Mouse (Mus musculus) midbrain, embryonic 11.5 days (tissue): ENCODE measurements around the gene Ddx10. TPM values are rescaled to one million over a fixed set of nuclear protein-coding genes. Genes with fewer than 3 reads are reported as not detected.

Experiments used
- ATAC-seq: fragments of 200-750 bp; cut with Nextera tagmentation; 2 replicates; pipeline ENCODE4 v1.8.0; 2017; ENCODE audit warnings: moderate TSS enrichment, moderate library complexity; ENCODE audit not compliant: low FRiP score
- DNase-seq: peaks from one replicate; pipeline ENCODE4 v3.0.0; 2015; ENCODE audit warnings: low spot score; ENCODE audit errors: missing footprints
- H3K27ac ChIP-seq: fragments of 300-500 bp; sonication (generic); 2 replicates; pipeline ENCODE4 v1.5.1; 2014; ENCODE audit warnings: low read depth, low read length
- H3K27me3 ChIP-seq: fragments of 300-500 bp; sonication (generic); 2 replicates; pipeline ENCODE4 v1.6.1; 2014; ENCODE audit warnings: mild to moderate bottlenecking, low read length, moderate library complexity, mixed read lengths; ENCODE audit not compliant: control insufficient read depth, insufficient read depth
- H3K36me3 ChIP-seq: fragments of 300-500 bp; sonication (generic); 2 replicates; pipeline ENCODE4 v1.6.1; 2014; ENCODE audit warnings: mild to moderate bottlenecking, low read length, moderate library complexity, mixed read lengths; ENCODE audit not compliant: control insufficient read depth, insufficient read depth
- H3K4me1 ChIP-seq: fragments of 300-500 bp; sonication (generic); 2 replicates; pipeline ENCODE4 v1.6.1; 2014; ENCODE audit warnings: low read length; ENCODE audit not compliant: control insufficient read depth, insufficient read depth
- H3K4me2 ChIP-seq: fragments of 300-500 bp; sonication (generic); 2 replicates; pipeline ENCODE4 v1.6.1; 2014; ENCODE audit warnings: mild to moderate bottlenecking, moderate library complexity
- H3K4me3 ChIP-seq: fragments of 300-500 bp; sonication (generic); 2 replicates; pipeline ENCODE4 v1.5.1; 2014; ENCODE audit warnings: low read depth, low read length
- H3K9ac ChIP-seq: fragments of 300-500 bp; sonication (generic); 2 replicates; pipeline ENCODE4 v1.6.1; 2014; ENCODE audit warnings: low read length
- H3K9me3 ChIP-seq: fragments of 300-500 bp; sonication (generic); 2 replicates; pipeline ENCODE4 v1.6.1; 2016; ENCODE audit warnings: low read length; ENCODE audit not compliant: control insufficient read depth
- WGBS: fragments of 180-500 bp; shearing (Covaris S2); extraction: QIAGEN DNeasy Blood & Tissue Kit; methylation state at CpG from one replicate; pipeline ENCODE4 v1.1.7; 2014; 5-methylcytosine and 5-hydroxymethylcytosine counted together
- polyA plus RNA-seq: library from polyadenylated mRNA; unstranded; fragments of >200 nt; fragmentation: Nextera tagmentation; extraction: Ambion mirVana; gene quantifications from 2 replicates; pipeline ENCODE4 v1.2.1, GENCODE M21; 2014

Ddx10 gene
- polyA plus RNA-seq, 1 experiment from 2014 or later, result 30.7 TPM

DNA sequence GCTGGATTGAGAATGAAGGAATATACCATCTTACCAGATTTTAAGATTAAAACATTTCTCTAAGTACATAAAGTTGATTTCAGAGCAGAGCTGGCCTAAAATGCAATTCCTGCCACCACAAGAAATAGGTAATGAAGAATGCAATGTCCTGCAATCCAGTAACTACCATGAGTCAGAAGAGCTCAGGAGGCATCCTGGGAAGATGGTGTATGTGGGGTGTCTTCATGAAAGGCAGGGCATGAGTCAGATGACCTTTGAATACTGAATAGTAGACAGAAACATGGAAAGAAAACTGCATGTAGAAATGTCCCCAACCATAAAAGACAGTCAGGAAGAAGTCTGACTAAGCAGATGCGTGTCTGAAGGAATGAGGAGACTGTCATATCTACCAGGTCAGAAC is 115.0 kb downstream of the Ddx10 start:
- Histone ChIP-seq H3K27me3 (no peaks in the 10 kb centered on the region), H3K9ac (no peak overlapping the region), H3K4me2 (no peak overlapping the region), H3K4me1 (no peaks in the 10 kb centered on the region), H3K27ac (no peak overlapping the region), H3K36me3 (no peaks in the 10 kb centered on the region), H3K4me3 (no peak overlapping the region), H3K9me3 (no peaks in the 10 kb centered on the region)
- 89% methylated on average over 1 of the region's 1 CpGs for WGBS
- ATAC-seq (no peak), DNase-seq (peak; percentile 31)

DNA sequence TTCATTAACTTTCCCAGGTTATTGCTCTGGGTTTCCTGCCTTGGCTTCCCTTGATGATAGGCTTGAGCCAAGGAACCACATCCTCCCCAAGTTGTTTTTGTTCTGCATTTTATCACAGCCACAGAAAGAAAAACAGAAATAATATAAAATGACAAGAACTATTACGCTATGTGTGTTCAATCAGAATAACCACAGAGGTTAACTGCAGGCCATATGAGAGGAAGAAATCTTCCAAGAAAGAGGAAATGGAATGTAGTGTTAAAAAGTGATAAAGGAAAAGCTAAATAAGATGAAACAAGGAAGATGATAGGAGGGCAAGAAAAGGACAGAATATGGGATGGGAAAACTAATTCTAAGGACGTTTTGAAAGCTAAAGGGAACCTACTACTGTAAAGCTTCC is 117.4 kb downstream of the Ddx10 start:
- WGBS, result 91% methylated on average over 2 of the region's 2 CpGs
- H3K9me3 ChIP-seq, result no peaks in the 10 kb centered on the region
- H3K4me2 ChIP-seq, result no peak overlapping the region
- H3K4me1 ChIP-seq, result no peaks in the 10 kb centered on the region
- no peaks in the 10 kb centered on the region for H3K27me3 ChIP-seq
- no peak for ATAC-seq
- DNase-seq, result no peak
- H3K4me3 ChIP-seq, result no peak overlapping the region
- no peak overlapping the region for H3K27ac ChIP-seq
- no peaks in the 10 kb centered on the region for H3K36me3 ChIP-seq
- H3K9ac ChIP-seq, result no peak overlapping the region

DNA sequence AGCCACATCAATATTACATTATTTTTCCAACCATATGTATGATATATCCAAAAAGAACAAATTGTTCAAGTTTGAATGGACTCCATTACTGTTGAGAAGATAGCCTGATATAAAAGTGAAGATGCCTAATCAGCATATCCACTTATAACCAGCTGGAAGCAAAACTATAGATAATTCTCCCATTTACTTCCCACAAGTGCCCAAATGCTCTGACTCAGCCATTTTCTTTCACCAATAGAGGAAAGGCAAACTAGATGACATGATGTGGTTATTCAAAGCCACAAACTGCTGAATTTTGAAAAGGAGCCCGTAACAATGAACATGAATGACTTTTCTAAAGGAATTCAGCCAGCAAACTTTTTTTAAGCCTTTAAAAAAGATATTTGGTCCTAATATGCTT is 146.8 kb downstream of the Ddx10 start:
- no peak for ATAC-seq

DNA sequence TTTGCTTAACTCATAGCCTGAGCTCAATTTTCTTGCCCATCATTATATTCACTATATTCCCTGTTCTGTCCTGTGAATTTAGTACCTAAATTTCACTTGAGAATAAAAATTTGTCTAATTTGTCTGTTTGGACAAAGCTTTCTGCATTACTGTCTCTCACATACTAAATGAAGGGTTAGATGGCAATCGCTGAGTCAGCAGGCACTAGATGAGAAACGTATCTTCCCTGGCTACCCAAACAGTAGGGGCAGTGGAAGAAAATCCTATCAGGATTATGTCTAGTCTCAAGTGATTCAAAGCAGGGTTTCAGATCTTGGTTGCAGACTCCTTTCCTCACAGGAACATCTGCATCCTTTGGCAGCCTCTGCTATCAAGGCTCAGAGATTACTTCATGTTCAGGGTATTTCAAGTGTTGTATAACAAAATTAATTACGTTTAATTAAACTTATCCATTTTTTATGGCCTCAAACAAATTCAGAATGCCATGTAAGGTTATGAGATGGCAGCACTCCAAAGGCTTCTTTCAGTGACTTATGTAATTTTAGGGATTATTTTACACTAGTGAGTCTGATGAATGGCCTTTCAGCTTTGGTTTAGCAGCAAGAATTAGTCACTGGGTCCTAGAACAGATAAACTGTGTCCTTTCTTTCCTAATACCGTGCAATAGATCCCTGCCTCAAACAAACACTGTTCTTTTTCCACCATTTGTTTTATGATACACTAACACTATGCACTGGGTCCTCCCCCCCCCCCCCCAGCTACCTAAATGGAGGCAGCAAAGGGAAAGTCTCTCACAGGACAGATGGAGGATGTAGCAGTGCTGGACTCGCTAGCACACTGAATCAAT is 152.3 kb downstream of the Ddx10 start:
- H3K4me3 ChIP-seq, result no peak overlapping the region
- H3K4me2 ChIP-seq, result no peak overlapping the region
- H3K9me3 ChIP-seq, result no peaks in the 10 kb centered on the region
- peak; percentile 56 for DNase-seq
- H3K4me1 ChIP-seq, result no peaks in the 10 kb centered on the region
- no peaks in the 10 kb centered on the region for H3K27me3 ChIP-seq
- H3K36me3 ChIP-seq, result no peaks in the 10 kb centered on the region
- H3K9ac ChIP-seq, result no peak overlapping the region
- no peak for ATAC-seq
- 88% methylated on average over 5 of the region's 5 CpGs for WGBS
- H3K27ac ChIP-seq, result no peak overlapping the region

More for the DNA sequence above, 146.8 kb downstream of the Ddx10 start:
- no peak overlapping the region for H3K9ac ChIP-seq
- H3K9me3 ChIP-seq, result no peaks in the 10 kb centered on the region
- 91% methylated on average over 1 of the region's 1 CpGs for WGBS
- H3K4me3 ChIP-seq, result no peak overlapping the region
- no peaks in the 10 kb centered on the region for H3K4me1 ChIP-seq
- H3K4me2 ChIP-seq, result no peak overlapping the region
- no peak overlapping the region for H3K27ac ChIP-seq
- no peaks in the 10 kb centered on the region for H3K27me3 ChIP-seq
- DNase-seq, result no peak
- H3K36me3 ChIP-seq, result no peaks in the 10 kb centered on the region

DNA sequence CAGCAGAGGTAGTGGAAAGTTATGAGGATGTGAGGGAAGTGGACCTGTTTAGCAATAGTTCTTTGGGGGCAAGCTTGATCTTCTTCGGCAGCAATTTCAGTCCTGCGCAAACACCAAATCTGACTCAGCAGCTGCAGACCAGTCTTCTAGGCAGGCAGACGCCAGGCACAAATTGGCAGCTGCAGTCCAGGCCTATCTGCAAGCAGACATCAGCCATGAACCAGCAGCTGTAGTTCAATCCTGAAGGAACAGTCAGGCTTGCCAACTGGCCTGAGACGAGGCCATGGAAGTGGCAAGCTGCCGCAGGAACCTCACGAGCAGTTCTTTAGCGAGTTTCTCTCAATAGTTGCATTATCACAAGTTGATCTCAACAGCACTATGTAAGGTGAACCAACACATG is 153.3 kb downstream of the Ddx10 start:
- no peaks in the 10 kb centered on the region for H3K4me1 ChIP-seq
- H3K9ac ChIP-seq, result no peak overlapping the region
- H3K9me3 ChIP-seq, result no peaks in the 10 kb centered on the region
- H3K36me3 ChIP-seq, result no peaks in the 10 kb centered on the region
- H3K4me3 ChIP-seq, result no peak overlapping the region
- H3K27ac ChIP-seq, result no peak overlapping the region
- ATAC-seq, result no peak
- 93% methylated on average over 7 of the region's 7 CpGs for WGBS
- H3K27me3 ChIP-seq, result no peaks in the 10 kb centered on the region
- no peak overlapping the region for H3K4me2 ChIP-seq
- DNase-seq, result no peak

DNA sequence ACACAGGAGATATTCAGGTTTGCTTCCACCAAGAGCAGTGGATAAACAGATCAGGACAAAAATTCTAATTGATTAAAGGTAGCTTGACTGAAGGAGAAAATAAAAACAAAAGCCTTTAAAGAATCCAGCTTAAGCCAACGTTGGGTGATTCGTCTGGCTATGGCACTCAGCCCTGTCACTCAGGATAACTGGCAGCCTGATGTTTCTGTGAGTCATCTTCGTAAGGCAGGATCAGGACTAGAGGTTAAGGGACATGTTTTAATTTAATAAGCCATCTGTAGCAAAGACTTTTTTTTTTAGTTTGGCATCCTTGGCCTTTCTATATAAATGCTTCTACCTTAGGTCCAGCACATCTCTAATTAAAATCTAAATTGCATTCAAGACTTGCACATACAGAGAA is 170.2 kb downstream of the Ddx10 start:
- Histone ChIP-seq H3K27ac (no peak overlapping the region), H3K9ac (no peak overlapping the region), H3K36me3 (no peaks in the 10 kb centered on the region), H3K4me3 (no peak overlapping the region), H3K9me3 (no peaks in the 10 kb centered on the region), H3K4me1 (no peaks in the 10 kb centered on the region), H3K27me3 (no peaks in the 10 kb centered on the region), H3K4me2 (no peak overlapping the region)
- WGBS, result 54% methylated on average over 3 of the region's 3 CpGs
- ATAC-seq (no peak), DNase-seq (no peak)

DNA sequence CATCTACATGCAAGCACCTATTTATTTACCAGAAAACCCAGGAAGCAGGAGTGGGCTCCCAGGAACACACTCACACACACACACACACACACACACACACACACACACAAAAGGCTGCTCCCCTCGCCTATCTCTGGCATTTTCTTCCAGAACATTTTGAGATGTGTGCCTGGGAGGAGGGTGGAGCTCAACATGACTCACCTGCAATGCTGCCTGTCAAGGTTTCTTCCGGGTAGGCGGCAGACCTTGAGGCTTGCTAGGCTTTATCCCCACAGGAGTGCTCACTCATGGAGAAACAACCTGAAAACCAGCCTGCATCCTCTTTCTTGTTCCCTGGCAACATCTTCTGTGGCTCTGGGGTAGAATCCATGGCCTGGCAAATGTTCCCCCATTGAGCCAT is 171.9 kb downstream of the Ddx10 start:
- no peaks in the 10 kb centered on the region for H3K9me3 ChIP-seq
- no peaks in the 10 kb centered on the region; the same call in 1 of the 2 replicates for H3K4me1 ChIP-seq
- 88% methylated on average over 3 of the region's 3 CpGs for WGBS
- H3K36me3 ChIP-seq, result no peaks in the 10 kb centered on the region
- no peak overlapping the region for H3K27ac ChIP-seq
- no peak for DNase-seq
- no peak for ATAC-seq
- H3K4me3 ChIP-seq, result no peak overlapping the region
- no peak overlapping the region for H3K9ac ChIP-seq
- H3K27me3 ChIP-seq, result no peaks in the 10 kb centered on the region
- no peak overlapping the region for H3K4me2 ChIP-seq

DNA sequence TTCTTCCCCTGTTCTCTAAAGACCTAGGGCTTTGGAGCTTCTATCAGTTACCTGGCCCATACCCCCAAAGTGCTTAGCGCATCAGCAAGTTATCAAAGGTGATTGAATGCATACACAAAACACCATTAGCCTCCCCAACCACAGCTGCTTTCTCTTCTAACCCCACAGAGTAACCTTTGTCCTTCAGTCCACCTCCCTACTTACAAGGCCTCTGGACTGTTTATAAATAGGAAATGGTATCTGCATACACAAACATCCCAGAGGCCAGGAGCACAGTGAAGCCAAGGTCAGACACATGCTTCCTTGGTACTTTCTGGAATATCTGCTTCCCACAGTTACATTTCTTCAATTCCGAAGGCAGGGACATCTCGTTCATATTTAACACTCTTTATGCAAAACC is 173.4 kb downstream of the Ddx10 start:
- H3K4me1 ChIP-seq, result no peaks in the 10 kb centered on the region; the same call in 1 of the 2 replicates
- no peak overlapping the region for H3K27ac ChIP-seq
- no peaks in the 10 kb centered on the region for H3K9me3 ChIP-seq
- no peaks in the 10 kb centered on the region for H3K27me3 ChIP-seq
- H3K36me3 ChIP-seq, result no peaks in the 10 kb centered on the region
- no peak overlapping the region for H3K4me3 ChIP-seq
- no peak for DNase-seq
- no peak for ATAC-seq
- no peak overlapping the region for H3K4me2 ChIP-seq
- no peak overlapping the region for H3K9ac ChIP-seq
- 89% methylated on average over 3 of the region's 3 CpGs for WGBS

DNA sequence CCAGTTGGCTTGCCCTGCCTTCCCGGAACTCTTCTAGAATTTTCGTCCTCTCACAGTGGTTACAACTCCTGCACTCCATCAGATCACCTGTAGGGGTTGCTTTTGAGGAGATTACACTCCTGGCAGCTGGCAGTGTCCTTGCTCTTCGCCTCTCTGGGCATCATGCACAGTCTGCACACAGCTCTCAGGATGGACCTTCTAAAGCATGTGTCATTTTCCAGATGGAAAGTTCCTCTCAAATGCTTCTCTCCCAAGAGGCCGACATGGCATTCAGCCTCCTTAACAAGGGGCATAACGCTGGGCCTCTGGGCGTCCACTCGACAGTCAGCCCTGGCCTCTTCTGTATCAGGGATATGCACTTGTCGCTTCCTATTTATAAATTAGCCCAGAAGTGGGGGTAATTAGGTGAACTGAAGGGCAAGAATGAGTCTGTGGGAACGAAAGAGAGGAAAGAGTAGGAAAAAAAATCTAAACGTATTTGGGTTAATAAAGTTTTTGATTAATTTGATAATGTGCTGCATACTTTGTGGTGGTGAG is 174.2 kb downstream of the Ddx10 start:
- no peaks in the 10 kb centered on the region for H3K27me3 ChIP-seq
- H3K36me3 ChIP-seq, result no peaks in the 10 kb centered on the region
- WGBS, result 89% methylated on average over 10 of the region's 10 CpGs
- DNase-seq (no peak), ATAC-seq (no peak)
- H3K4me2 ChIP-seq, result no peak overlapping the region
- H3K9me3 ChIP-seq, result no peaks in the 10 kb centered on the region
- H3K4me3 ChIP-seq, result no peak overlapping the region
- H3K27ac ChIP-seq, result no peak overlapping the region
- H3K9ac ChIP-seq, result no peak overlapping the region
- no peaks in the 10 kb centered on the region; the same call in 1 of the 2 replicates for H3K4me1 ChIP-seq
